Mouse (Mus musculus) testis, postnatal 14 days (tissue): ENCODE measurements at regions not wholly inside any gene's neighbourhood (a gene's known extent, or its start where the extent isn't known, plus 50 kb on each side); places are given as distances from the start of the nearest gene placed in this dataset.

ENCODE experiments used
- DNase-seq: peaks from one replicate; pipeline ENCODE4 v3.0.0; 2021; ENCODE audit warnings: low spot score

- no peak for DNase-seq
These were observed 85.4 kb downstream of the Atp23 start for GRCm38 (mm10) chr10:126815730-126816129.

- DNase-seq = no peak
These were observed 86.2 kb downstream of the Atp23 start for GRCm38 (mm10) chr10:126814968-126815367.

DNA sequence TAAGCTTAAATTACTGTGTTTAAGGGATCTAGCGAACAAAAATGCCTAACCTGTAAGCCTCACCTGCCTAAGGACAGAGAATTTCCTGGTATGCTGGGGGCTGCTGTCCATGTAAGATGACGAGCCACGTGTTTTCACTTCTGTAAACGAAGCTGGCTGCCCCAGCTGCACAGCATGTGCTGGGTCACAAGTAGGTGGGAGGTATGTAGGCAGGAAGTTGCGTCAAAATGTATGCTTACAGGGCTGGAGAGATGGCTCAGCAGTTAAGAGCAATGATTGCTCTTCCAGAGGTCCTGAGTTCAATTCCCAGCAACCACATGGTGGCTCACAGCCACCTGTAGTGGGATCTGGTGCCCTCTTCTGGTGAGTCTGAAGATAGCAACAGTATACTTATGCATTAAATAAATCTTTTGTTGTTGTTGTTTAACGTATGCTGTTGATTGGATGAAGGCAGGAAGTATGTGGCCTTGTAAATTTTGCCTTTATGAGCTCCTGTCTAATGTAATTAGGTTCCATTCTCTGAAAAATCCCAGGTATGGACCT lies 88.0 kb downstream of the Atp23 start:
- DNase-seq = no peak

- no peak for DNase-seq
These were observed 88.9 kb downstream of the Atp23 start for GRCm38 (mm10) chr10:126812243-126812755.

DNA sequence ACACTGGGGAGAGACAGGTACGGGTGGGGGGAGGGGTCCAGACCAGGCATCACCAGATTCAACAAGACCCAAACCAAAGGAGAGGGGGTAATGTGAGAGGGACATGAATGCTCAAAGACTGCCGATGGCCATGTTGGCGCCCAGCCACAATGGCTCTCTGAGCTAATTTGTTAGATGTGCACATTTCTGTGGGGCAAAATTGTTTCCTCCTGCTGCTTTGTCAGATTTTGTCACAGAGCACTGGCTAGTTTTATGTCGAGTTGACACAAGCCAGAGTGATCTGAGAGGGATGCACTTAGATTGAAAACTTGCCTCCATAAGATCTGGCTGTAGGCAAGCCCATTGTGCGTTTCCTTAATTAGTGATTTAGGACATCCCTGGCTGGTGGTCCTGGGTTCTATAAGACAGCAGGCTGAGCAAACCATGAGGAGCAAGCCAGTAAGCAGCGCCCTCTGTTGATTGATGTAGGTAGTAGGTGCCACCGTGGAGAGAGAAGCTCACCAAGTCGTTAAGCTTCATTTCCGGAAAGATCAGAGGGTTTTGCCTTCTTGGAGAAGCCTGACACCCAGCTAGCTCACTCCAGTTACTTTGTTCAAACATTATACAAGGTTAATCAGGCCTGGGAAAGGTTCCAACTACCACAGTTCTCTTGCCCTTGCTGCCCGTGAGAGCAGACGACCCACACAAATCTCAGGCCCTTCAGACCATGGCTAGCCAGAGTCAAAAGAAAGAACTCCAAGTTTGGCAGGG lies 90.6 kb downstream of the Atp23 start:
- no peak for DNase-seq

DNA sequence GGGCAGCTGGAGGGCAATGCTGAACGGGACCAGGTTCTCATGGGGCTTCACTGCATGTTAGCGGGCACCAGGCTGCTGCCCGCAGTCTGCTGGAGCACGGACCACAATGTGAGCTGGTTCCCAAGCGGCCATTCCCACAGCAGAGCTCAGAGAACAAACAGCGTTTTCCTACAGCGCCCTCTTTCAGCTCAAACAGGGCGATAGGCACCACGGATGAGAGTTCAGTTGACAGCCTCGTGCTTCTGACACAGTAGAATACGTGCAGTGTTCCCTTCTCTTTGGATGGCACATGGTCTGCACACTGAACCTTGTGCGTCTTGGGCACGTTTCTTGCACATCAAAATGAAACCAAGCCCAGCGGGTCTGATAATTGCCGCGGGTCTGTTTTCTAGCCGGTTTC lies 91.6 kb downstream of the Atp23 start:
- no peak for DNase-seq

- DNase-seq = no peak
These were observed 94.3 kb downstream of the Atp23 start for GRCm38 (mm10) chr10:126806881-126807280.

GRCm38 (mm10) chr10:126802732-126803131 lies 98.4 kb downstream of the Atp23 start:
- no peak for DNase-seq

DNA sequence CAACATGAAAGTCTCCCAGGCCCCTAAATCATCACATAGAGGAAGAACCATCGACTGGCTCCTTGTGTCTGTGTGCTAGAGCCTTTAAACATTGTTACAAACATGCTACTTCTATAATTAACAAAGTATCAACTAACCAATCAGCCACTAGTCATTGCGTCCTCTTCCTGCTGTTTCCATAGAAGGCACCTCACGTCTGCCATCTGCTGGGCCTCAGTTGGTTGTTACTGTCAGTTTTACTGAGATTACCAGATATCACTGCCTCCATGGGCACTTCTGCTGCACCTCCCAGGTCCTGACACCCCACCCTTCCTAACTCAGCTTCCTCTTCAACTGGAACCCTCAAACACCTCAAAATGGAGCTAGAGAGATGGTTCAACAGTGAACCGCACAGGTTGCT lies 101.8 kb downstream of the Atp23 start:
- no peak for DNase-seq

DNA sequence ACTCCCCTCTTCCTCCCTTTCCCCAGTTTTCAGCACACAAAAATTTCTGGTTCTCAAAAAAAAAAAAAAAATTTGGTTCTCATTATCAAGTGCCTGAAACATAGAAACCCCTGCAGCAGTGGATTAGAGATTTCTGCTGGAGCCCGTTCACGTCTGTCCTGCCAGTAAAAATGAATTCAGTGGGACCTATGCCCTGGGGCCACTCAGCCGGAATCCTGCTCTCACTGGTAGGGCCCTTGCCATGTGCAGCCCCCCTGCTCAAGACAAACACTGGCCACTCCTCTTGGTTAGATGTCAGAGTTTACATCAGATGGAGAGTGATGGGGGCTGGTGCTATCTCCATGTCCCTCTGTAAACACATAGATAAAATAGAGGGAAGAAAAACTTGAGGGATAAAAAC lies 108.0 kb downstream of the Atp23 start:
- no peak for DNase-seq

DNA sequence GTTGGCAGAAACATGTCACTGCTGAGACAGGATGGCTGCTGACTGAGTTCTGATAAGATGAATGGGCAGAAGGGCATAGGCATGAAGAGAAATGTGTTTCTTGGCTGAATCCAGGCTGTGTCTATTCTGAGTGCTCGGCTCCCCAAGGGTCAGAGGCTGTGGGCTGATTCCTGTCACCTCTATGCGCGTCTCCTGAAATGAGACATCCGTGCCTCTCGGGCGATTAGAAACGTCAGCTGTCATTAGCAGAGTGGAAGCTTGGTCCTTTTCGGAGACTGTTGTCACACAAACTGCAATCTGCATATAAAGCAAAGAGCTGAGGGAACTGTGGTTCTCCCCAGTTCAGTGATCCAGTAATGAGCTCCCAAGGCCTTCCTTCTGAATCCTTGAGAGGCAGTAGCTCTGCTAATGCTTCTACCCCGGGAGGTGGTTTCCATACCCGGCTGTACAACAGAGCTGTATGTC lies 108.8 kb downstream of the Atp23 start:
- no peak for DNase-seq

DNA sequence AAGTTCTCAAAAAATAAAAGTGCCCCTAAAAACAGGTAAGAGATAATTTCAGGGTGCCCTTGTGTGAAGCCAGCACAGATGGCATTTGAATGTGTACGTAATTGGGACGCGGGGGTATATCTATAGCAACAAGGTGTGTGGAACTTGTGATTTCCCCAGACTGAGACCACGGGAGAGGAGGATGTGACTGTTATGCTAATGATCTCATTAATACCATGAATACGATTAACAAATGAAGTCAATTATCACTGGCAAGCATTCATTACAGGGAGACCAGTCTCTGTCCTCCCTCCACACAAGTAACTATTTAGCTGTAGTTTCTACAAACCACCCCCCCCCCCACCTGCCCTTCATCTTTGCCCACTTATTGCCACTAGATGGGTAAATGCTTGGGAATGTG lies 112.9 kb downstream of the Atp23 start:
- DNase-seq = no peak

DNA sequence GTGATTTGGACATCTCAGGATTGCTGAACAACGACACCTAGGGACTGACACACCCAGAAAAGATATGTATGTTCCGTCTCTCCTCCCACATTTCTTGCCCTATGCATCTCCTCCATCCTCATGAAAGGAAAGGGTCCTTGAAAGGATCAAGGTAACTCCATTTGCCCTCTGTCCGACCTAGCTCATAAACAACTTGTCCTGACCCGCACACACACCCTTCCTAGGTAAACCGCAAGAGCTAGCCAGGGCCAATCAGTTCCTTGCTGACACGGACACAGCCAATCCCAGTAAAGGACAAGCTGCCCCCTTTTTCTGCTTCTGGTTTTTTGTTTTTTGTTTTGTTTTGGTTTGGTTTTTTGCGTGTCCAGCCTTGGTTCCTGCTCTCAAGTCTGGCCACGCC lies 118.0 kb downstream of the Atp23 start:
- DNase-seq = no peak

DNA sequence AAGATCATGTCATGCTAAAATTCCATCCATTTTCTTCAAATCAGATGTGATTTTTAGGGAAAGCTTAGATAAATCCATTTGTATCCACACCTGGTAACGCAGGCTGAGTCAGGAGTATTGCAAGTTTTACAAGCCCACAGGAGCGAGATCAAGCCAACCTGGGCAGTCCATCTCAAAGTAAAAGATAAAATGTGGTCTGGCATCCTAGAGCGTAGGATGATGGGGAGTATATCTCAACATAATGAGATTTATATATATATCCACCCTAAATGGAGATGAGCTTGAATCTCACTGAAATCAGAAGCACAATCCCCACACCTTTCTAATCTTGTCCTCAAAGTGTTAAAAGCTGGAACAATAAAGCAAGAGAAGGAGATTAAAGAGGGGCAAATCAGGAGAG lies 124.6 kb downstream of the Atp23 start:
- no peak for DNase-seq

- DNase-seq = no peak
These were observed 125.2 kb downstream of the Atp23 start for GRCm38 (mm10) chr10:126775946-126776345.

- DNase-seq = no peak
These were observed 130.6 kb downstream of the Atp23 start for GRCm38 (mm10) chr10:126770446-126771020.

- no peak for DNase-seq
These were observed 135.5 kb downstream of the Atp23 start for GRCm38 (mm10) chr10:126765648-126766047.

DNA sequence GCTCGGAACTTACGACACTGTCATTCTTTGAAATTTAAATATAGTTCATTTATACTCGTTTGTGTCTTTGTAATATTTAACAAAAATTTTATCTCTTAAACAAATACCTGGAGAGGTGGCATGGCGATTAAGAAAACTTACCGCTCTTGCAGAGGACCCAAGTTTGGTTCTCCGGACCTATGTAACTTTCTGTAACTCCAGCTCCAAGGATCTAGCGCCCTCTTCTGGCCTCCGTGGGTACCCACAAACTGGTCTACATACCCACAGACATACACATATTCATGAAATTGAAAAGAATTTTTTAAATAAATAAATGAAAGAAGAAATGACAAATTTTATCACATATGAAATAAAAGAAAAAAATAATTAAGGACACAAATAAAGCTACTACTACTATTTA lies 136.4 kb downstream of the Atp23 start:
- no peak for DNase-seq

- no peak for DNase-seq
These were observed 137.2 kb downstream of the Atp23 start for GRCm38 (mm10) chr10:126763976-126764375.

GRCm38 (mm10) chr10:126758682-126759081 lies 142.5 kb downstream of the Atp23 start:
- no peak for DNase-seq

DNA sequence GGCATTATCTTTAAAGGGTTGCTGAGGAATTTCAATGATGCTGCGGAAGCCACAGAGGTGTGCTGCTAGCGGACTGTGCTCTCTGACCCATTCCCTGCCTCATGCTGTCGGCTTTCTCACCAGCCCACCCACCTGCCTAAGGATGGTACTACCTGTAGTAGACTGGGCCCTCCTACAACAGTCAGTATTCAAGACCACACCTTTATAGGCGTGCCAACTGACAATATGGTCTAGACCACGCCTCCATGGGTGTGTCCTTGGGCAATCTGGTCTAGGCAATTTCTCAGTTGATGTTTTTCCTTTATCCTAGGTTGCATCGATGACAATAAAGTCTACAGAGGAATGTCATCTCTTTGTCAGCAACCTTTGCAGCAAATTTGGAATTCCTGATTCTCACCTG lies 148.0 kb downstream of the Atp23 start:
- DNase-seq = no peak

- DNase-seq = no peak
These were observed 148.5 kb downstream of the Atp23 start for GRCm38 (mm10) chr10:126752699-126753098.

- DNase-seq = no peak
These were observed 152.3 kb downstream of the Atp23 start for GRCm38 (mm10) chr10:126748696-126749466.
